Mouse (Mus musculus) small intestine, adult 2 months (tissue): Measurements from ENCODE around the gene Aqp2.

Source experiments
- CTCF ChIP-seq: fragments of 200-500 bp; IDR thresholded peaks from 2 replicates; pipeline ENCODE4 v1.5.1; 2012; ENCODE audit warnings: low read depth, mild to moderate bottlenecking, control low read depth, inconsistent platforms, low read length, moderate library complexity, mixed read lengths; ENCODE audit not compliant: insufficient replicate concordance, insufficient read length; ENCODE audit errors: extremely low read depth
- POLR2A ChIP-seq: fragments of 200-500 bp; IDR thresholded peaks from 2 replicates; pipeline ENCODE4 v1.6.1; 2012; ENCODE audit warnings: low read depth, mild to moderate bottlenecking, control low read depth, inconsistent platforms, low read length, moderate library complexity

- TF ChIP-seq POLR2A (no peak), CTCF (no peak)
Observed at GRCm38 (mm10) chr15:99611563-99611962, 32.7 kb downstream of the Aqp2 start.
